In the genomic region with DNA sequence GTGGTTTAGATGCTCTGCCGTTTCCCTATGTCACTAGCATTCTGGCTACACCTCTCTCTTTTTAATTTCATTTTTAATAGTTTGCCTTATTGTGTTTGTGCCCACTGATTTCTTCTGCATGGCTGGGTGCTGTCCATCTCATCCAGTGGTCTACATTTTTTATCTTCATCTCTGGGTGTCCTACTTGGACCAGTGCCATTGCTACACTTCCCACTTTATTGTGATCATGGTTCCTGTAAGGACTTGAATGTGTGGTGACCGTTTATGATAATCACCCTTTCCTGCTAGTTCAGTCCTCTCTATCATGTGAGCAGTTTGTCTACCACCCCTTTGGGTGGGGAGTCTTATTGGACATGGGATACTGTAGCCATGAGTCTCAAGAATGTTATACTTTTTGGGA, we compare ENCODE assay signal across 29 mouse cellular contexts. TPM values are rescaled to one million over a fixed set of nuclear protein-coding genes. Genes with fewer than 3 reads are reported as not detected.
"Had no signal": no experiment of that assay in that cellular context is flagged by ENCODE, and none has a peak within 500 bp of the region (broad histone marks: within the 10 kb centered on the region; RNA-seq: fewer than 3 reads in every experiment).

No protein-coding gene starts in this region.

- H3K4me2 ChIP-seq: embryonic facial prominence, embryonic 12.5 days; embryonic facial prominence, embryonic 13.5 days; embryonic facial prominence, embryonic 15.5 days; forebrain, embryonic 12.5 days; forebrain, embryonic 13.5 days; forebrain, embryonic 15.5 days had no signal

- H3K27ac ChIP-seq: embryonic facial prominence, embryonic 10.5 days; embryonic facial prominence, embryonic 12.5 days; embryonic facial prominence, embryonic 13.5 days; embryonic facial prominence, embryonic 15.5 days; forebrain, embryonic 10.5 days; forebrain, embryonic 12.5 days; forebrain, embryonic 13.5 days; forebrain, embryonic 15.5 days; gastrocnemius, adult 2 months; heart, adult 2 months had no signal

- H3K9me3 ChIP-seq: embryonic facial prominence, embryonic 10.5 days; embryonic facial prominence, embryonic 12.5 days; embryonic facial prominence, embryonic 13.5 days; embryonic facial prominence, embryonic 15.5 days; forebrain, embryonic 10.5 days; forebrain, embryonic 12.5 days; forebrain, embryonic 13.5 days; forebrain, embryonic 15.5 days had no signal

- H3K36me3 ChIP-seq: embryonic facial prominence, embryonic 10.5 days; embryonic facial prominence, embryonic 12.5 days; embryonic facial prominence, embryonic 13.5 days; embryonic facial prominence, embryonic 15.5 days; forebrain, embryonic 10.5 days; forebrain, embryonic 12.5 days; forebrain, embryonic 15.5 days had no signal

- ATAC-seq: forebrain, embryonic 13.5 days; forebrain, embryonic 14.5 days; forebrain, embryonic 15.5 days; forebrain, embryonic 16.5 days; forebrain, postnatal 0 days had no signal

- DNase-seq: cerebellum, adult 9-10 months; cerebellum, adult 9-11 months; cerebellum, postnatal 10 days; cerebellum, postnatal 14 days; cerebellum, postnatal 25 days; cerebellum, postnatal 36 days; embryo, embryonic 11 days; forebrain, postnatal 0 days; gastrocnemius, adult 2 months; gastrocnemius, postnatal 10 days; gastrocnemius, postnatal 14 days; gastrocnemius, postnatal 25 days; gastrocnemius, postnatal 36 days; heart, adult 11 months; heart, adult 18-20 months; heart, adult 2 months had no signal

- H3K27me3 ChIP-seq: embryonic facial prominence, embryonic 12.5 days; embryonic facial prominence, embryonic 13.5 days; embryonic facial prominence, embryonic 15.5 days; forebrain, embryonic 12.5 days; forebrain, embryonic 13.5 days; forebrain, embryonic 15.5 days had no signal

- H3K4me3 ChIP-seq: embryonic facial prominence, embryonic 10.5 days; embryonic facial prominence, embryonic 12.5 days; embryonic facial prominence, embryonic 13.5 days; embryonic facial prominence, embryonic 15.5 days; erythroblast, embryonic 14.5 days; forebrain, embryonic 10.5 days; forebrain, embryonic 12.5 days; forebrain, embryonic 13.5 days; forebrain, embryonic 15.5 days; gastrocnemius, adult 2 months; heart, adult 2 months had no signal

- H3K9ac ChIP-seq: embryonic facial prominence, embryonic 12.5 days; embryonic facial prominence, embryonic 13.5 days; embryonic facial prominence, embryonic 15.5 days; forebrain, embryonic 12.5 days; forebrain, embryonic 13.5 days; forebrain, embryonic 15.5 days; forebrain, postnatal 0 days had no signal

- H3K4me1 ChIP-seq: embryonic facial prominence, embryonic 12.5 days; embryonic facial prominence, embryonic 15.5 days had no signal

RNA-seq across cellular contexts. Expression of gene Spp2, which starts 43.0 kb away (rescaled TPM):
- polyA plus RNA-seq: embryonic facial prominence, embryonic 12.5 days; embryonic facial prominence, embryonic 13.5 days; embryonic facial prominence, embryonic 15.5 days; erythroblast, embryonic 14.5 days; forebrain, embryonic 10.5 days; forebrain, embryonic 11.5 days; forebrain, embryonic 12.5 days; forebrain, embryonic 13.5 days; forebrain, embryonic 15.5 days; gonadal fat pad, adult 2 months; heart, adult 2 months had no signal
